Mouse (Mus musculus) adrenal gland, postnatal 36 days (tissue): ENCODE measurements around the gene C530008M17Rik. TPM values are rescaled to one million over a fixed set of nuclear protein-coding genes. Genes with fewer than 3 reads are reported as not detected.
A peak's percentile ranks its signal among the peaks of the same experiment; 100 is the strongest.

Source experiments
- DNase-seq, 2 experiments: peaks; one replicate each; pipeline ENCODE4 v3.0.0; 2021; ENCODE audit warnings: mixed read lengths in 1 of 2
- total RNA-seq, 2 experiments: library from RNA; stranded (reverse); gene quantifications; 2 replicates each; pipeline ENCODE4 v1.2.3; 2021

Gene C530008M17Rik
- total RNA-seq, 2 experiments from 2014 or later = 6.4 to 15.6 TPM

DNA sequence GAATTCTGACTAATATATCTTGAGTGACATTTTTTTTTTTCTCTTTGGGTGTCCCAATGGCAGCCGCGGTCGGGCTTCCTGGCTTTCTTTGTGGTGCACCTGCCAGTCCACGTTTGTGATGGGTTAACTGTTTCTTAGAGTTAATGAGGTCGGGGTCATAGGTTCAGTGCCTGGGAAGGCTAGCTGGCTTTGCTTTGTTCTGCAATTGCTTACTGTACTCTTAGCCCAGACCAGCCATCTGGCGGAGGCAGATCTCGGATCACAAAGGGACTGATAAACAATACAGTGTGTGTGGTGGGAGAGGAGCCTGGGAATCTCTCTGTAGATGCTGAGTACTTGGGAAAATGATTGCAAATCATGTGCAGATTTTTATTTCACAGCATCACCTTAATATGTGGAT, 9.1 kb downstream of the C530008M17Rik start:
- no peak for DNase-seq

DNA sequence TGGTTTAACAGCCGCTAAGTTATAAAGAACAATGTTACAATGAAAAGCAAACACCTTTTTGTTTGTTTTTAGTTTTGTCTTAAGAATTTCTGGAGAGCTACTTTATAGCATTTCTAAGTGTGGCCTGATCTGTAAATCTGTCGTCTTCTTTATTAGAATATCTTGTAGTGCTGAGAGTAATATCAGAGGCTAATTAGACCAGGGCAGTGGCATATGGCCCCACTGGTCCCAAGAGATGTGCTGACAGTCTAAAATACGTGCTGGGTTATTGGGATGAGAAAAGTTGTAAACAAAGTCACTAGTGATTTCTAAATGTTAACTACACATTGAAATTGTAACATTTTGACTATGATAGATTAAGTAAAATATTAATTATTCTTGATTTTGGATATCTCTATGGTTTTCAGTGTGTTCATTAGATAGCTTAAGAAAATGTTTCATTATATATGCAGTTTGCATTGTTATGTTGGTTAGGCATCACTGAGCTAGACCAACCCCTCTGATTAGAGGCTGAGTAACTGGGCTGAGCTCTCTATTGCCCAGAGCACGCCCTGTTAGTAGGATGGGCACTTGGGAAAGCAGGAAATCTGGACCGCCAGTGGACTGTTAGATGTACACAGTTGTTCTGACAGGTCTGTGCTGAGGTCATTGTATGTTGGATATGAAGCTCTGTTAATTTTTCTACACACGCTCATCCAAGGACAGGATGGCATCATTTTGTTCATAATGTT, 9.9 kb downstream of the C530008M17Rik start:
- DNase-seq = no peak

- DNase-seq = no peak
These were observed 11.8 kb downstream of the C530008M17Rik start for GRCm38 (mm10) chr5:76668118-76668517.

DNA sequence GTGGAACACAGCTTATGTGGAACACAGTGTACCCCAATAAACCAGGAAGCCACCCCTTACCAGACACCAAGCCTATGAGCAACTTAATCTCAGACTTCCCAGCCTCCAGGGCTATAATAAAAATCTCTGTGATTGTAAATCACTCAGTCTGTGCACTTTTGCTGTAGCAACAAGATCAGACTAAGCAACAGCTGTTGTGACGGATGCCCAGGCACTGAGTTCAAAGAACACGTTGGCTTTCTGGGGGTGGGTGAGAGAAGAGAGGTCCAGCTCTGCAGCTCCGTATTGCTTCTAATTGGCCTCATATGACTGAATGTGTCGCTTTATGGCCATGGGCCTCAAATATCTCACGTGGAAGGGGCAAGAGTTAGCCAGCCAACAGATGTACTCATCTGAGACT, 12.2 kb downstream of the C530008M17Rik start:
- no peak for DNase-seq

GRCm38 (mm10) chr5:76670183-76670582, 13.9 kb downstream of the C530008M17Rik start:
- DNase-seq = no peak

- no peak for DNase-seq
These were observed 17.8 kb downstream of the C530008M17Rik start for GRCm38 (mm10) chr5:76674022-76674653.

GRCm38 (mm10) chr5:76675369-76675768, 19.1 kb downstream of the C530008M17Rik start:
- DNase-seq = no peak

DNA sequence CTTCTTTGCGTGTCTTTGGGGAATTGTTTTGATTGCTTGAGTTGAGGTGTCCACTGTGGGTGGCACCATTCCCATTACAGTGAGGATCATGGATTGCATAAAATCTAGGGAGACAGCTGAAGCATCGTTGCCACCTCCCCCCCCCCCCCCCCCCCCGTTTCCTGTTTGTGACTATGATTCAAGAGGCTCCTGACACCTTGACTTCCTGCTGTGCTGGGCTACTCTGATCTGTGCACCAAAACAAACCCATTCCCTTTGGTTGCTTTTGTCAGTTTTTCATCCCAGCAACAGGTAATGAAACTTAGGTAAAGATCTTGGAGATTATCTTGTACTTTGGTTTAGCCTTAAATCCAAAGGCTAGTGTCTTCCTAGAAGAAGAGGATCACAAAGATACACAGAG, 24.6 kb downstream of the C530008M17Rik start:
- no peak for DNase-seq

GRCm38 (mm10) chr5:76681895-76682656, 25.8 kb downstream of the C530008M17Rik start:
- no peak for DNase-seq

DNA sequence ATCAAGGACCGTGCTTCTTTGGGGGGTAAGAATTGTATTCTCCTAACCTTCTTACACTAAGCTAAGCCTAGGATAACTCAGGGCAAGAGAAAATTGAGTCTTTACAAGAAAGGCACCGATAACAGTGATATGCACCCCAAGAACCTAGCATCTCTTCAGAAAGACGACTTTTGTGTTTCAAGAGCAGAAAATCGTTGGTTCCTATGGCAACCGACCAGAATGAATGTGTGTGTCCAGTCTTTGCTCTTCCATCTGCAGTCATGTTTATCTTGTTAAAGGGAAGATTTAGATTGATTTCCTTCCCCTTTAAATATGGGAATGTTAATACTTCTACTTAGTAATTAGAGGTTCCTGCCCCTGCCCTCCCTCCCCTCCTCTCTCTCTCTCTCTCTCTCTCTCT, 27.1 kb downstream of the C530008M17Rik start:
- DNase-seq = no peak

- peak; percentile 65 to 70 for DNase-seq
These were observed 28.6 kb downstream of the C530008M17Rik start for GRCm38 (mm10) chr5:76684658-76685605.

- DNase-seq = no peak
These were observed 31.8 kb downstream of the C530008M17Rik start for GRCm38 (mm10) chr5:76687961-76688600.

DNA sequence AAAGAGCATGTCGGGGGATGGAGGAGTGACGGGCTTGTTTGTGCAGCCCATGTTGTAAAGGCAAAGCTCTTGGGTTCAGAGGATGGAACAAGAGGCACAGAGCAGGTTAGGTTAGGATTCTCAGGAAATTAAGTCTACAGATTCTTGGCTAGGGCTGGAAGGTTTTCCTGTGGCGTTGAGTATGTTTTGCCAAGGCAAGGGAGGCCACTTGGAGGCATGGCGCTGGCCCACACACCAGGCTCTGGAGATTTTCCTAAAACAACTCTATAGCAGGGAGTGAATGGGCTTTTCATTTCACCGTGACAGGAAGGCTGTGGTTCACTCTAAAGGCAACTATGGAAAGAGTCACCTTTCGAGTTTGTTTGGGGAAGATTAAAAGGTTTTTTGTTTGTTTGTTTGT, 32.3 kb downstream of the C530008M17Rik start:
- DNase-seq = no peak

GRCm38 (mm10) chr5:76690177-76690593, 33.9 kb downstream of the C530008M17Rik start:
- no peak for DNase-seq

- DNase-seq = no peak
These were observed 34.9 kb downstream of the C530008M17Rik start for GRCm38 (mm10) chr5:76691251-76691650.

DNA sequence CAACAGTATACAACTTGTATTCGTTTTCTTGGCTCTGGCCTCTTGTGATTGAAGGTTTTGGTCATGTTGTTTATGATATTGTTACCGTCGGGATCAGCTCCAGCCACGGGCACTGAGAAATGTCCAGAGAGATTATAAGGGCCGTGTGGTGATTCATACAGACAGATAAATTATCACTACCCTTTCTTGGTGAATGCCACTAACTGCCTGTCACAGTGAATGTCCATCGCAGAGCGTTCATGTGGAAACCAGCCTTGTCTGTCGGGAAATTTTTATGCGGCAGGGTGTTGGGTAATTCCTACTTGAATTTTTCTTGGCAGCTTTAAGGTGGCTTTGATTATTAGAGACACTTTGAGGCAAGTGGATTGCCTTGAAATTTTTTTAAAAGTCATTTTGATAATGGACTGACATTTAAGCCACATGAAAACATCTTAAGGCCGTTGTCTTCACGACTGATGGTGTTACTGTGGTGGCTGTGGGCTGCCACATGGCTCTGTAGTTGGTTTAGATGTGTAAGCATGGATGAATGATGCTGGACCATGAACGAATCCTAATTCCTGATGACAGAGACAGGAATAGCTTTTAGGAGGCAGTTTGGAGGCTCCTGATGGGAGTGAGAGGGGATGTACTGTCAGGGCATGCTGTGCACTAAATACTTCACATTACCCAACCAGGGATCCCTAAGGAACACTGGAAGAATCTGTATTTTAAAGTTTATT, 35.6 kb downstream of the C530008M17Rik start:
- peak; percentile 22 to 25 for DNase-seq

- DNase-seq = no peak
These were observed 41.2 kb downstream of the C530008M17Rik start for GRCm38 (mm10) chr5:76697536-76697935.

GRCm38 (mm10) chr5:76698187-76698586, 41.9 kb downstream of the C530008M17Rik start:
- DNase-seq = no peak

DNA sequence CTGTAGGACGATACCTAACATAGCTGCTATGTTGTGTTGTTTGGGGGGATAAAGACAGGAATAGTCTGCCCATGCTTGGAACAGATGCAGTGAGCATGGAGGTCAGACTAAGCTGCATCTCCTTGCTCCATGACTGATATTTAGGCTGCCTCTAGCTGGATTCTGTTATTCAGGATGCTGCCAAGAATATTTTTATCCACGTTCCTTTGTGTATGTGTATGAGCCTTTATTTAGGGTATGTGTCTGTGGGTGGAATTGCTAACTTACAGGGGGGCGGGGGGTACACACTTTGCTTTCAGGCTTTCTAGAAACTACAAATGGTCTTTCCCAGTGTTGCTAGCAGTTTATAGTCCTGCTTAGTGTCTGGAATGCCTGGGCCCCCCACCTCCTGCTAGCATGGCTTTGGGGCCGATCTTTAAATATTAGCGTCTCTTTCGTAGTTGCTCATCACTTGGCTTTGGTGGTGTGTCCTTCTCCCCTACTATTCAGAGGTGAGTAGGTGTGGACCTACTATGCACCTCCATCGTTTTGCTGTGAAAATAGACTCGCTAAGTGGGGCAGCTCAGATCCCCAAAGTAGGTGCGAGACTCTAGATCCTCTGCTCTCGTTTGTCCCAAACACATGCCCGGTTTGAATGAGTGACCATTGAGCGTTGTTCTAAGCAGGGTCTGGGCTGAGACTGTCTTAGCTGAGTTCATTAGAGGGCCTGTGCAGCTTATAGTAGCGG, 45.0 kb downstream of the C530008M17Rik start:
- DNase-seq = no peak

- no peak for DNase-seq
These were observed 45.8 kb downstream of the C530008M17Rik start for GRCm38 (mm10) chr5:76702104-76702503.
